Mouse (Mus musculus): ENCODE measurements around the gene Phlpp1.

Phlpp1 gene

DNA sequence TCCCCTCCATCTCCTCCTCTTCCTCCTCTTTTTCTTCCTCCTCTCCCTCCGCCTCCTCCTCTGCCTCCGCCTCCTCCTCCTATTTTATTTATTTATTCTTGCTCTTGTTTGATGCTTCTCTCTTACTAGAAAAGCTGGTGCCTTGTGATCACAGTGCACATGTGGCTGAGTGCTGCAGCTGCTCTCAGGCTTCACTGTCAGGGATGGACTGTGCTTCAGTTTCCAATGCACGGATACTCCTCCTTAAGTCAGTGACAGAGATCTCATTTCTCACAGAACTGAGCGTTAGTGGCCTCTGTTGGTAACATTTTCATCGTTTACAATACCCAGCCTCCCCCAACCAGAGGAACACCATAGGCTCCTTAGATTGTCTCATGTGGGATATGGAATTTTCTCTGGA is 215.0 kb downstream of the Phlpp1 start:
- no peak for DNase-seq (ENCODE audit: extremely low read depth, low read depth)

- DNase-seq (ENCODE audit: extremely low read depth, low read depth) = no peak
These were observed 215.7 kb downstream of the Phlpp1 start for GRCm38 (mm10) chr1:106387264-106387663.

DNA sequence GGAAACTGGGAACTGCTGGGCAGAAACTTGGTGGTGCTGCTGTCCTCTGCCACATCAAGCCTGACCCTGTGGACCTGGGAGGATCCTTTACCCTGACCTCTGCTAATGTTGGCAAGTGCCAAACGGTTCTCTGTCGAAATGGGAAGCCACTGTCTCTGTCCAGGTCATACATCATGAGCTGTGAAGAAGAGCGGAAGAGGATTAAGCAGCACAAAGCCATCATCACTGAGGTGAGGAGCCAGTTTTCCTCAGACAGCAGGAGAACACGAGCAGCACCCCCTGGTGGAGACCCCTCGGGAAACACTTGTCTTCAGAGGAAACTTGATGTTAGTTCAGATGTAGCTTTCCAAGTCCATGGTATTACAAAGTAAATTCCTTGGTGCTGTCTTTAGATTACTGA is 218.1 kb downstream of the Phlpp1 start:
- DNase-seq (ENCODE audit: extremely low read depth, low read depth) = peak; percentile 54

GRCm38 (mm10) chr1:106393072-106393471 is 221.5 kb downstream of the Phlpp1 start:
- no peak for DNase-seq (ENCODE audit: extremely low read depth, low read depth)

- DNase-seq (ENCODE audit: extremely low read depth, low read depth) = no peak
These were observed 223.1 kb downstream of the Phlpp1 start for GRCm38 (mm10) chr1:106394678-106395077.

DNA sequence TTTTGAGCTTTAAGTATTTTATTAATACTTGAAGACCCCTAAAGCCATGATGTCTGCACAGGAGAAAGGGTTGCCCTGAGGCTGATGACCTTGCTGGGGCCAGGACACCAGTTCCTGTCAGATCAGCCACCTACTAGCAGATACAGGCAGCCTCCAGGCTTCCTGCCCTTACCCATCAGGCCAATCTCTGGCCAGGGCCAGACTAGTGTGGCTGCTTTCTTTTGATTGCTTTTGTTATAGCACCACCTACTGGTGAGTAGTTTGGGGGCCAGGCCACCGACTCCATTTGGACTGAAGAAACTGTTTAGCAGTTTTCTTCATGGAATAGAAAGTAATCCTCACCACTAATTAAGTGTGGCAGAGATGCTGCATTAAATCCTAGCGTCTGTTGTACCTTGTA is 223.9 kb downstream of the Phlpp1 start:
- peak; percentile 66 for DNase-seq (ENCODE audit: extremely low read depth, low read depth)

DNA sequence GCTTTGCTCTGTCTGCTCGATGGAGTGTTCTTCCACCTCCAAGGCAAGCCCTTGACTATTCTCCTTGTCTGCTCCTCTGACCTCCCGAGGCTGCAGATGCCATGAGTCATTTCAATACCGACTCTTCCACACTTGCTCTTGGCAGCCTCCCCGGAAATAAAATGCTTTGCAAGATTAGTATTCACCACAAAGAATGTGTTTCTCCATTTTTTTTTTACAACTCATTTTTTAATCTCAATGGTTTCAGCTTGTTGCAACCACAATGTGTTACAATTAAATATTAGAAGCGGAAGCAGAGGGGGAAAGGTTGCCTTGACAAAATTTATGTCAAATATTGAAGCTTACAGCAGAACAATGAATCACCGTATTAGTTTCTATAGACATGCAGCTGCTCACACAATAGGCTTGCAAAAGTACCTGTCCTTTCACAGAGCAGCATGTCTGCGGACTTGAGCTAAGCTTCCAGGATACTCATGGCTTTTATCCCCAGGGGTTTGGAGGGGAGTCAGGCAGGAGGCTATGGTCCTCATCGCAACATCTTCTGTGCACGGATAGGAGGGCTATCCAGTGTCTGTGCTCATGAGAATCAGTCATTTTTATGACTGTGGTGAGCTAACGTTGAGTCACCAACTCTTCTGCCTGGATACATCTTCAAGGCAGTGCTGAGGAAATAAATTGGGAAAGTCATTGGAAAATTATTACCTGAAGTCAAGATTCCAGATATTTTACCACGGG is 229.5 kb downstream of the Phlpp1 start:
- DNase-seq (ENCODE audit: extremely low read depth, low read depth) = peak; percentile 98

DNA sequence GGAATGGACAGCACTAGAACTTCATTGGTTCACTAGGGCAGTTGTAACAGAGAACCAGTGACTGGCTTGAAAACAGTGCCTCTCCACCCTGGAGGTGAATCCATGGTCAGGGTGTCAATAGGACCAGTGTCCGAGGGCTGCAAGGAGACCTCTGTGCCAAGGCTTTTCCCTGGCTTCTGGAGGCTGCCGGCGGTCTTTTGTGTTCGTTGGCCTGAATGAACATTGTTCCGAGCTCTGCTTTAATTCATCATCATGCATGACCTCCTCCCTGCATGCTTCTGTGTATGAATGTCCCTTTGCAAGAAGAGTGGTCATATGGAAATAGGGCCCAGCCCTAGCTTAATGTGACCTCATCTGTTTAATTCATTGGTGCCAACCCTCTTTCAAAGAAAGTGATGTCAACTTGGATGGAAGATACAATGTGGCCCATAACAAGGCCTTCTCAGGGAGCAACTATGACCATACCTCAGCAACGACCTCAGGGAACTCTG is 231.5 kb downstream of the Phlpp1 start:
- no peak for DNase-seq (ENCODE audit: extremely low read depth, low read depth)

- DNase-seq (ENCODE audit: extremely low read depth, low read depth) = no peak
These were observed 235.3 kb downstream of the Phlpp1 start for GRCm38 (mm10) chr1:106406852-106407251.

GRCm38 (mm10) chr1:106407963-106408440 is 236.4 kb downstream of the Phlpp1 start:
- peak; percentile 59 for DNase-seq (ENCODE audit: extremely low read depth, low read depth)

- DNase-seq (ENCODE audit: extremely low read depth, low read depth) = no peak
These were observed 239.3 kb downstream of the Phlpp1 start for GRCm38 (mm10) chr1:106410858-106411257.

- DNase-seq (ENCODE audit: extremely low read depth, low read depth) = peak; percentile 59
These were observed 253.8 kb downstream of the Phlpp1 start for GRCm38 (mm10) chr1:106425128-106425936.

DNA sequence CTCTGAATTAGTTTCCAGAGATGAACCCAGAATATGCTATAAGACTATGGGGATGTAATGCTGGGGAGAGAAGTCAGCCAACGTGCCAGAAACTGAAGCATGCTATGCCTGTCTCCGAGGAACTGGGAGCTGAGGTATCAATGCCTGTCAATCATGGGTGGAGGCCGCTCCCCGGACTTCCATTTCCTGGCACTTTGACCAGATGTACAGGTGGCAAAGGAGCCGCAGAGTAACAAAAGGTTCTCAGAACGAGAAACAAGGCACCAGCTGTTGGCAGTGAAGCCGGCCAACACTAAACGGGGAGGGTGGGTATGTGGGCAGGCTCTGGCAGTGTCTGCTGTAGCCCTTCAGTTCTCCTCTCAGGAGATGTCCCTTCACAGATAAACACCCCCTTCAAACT is 256.6 kb downstream of the Phlpp1 start:
- DNase-seq (ENCODE audit: extremely low read depth, low read depth) = no peak

GRCm38 (mm10) chr1:106428580-106428979 is 257.0 kb downstream of the Phlpp1 start:
- DNase-seq (ENCODE audit: extremely low read depth, low read depth) = no peak

GRCm38 (mm10) chr1:106433580-106433979 is 262.0 kb downstream of the Phlpp1 start:
- no peak for DNase-seq (ENCODE audit: extremely low read depth, low read depth)
